Mouse (Mus musculus): ENCODE data around the gene E130208F15Rik.

E130208F15Rik gene

GRCm38 (mm10) chr7:30336384-30336783 lies 14.8 kb downstream of the E130208F15Rik start:
- DNase-seq: peak; percentile 73 to 81

GRCm38 (mm10) chr7:30339432-30340109 lies 18.0 kb downstream of the E130208F15Rik start:
- DNase-seq: no peak

- peak; percentile 45 to 59 for DNase-seq
Measured at GRCm38 (mm10) chr7:30346635-30347379, 25.3 kb downstream of the E130208F15Rik start.

- DNase-seq: peak; percentile 18 to 36
Measured at GRCm38 (mm10) chr7:30347828-30348227, 26.3 kb downstream of the E130208F15Rik start.

GRCm38 (mm10) chr7:30353279-30353822 lies 31.8 kb downstream of the E130208F15Rik start:
- peak; percentile 52 to 65 for DNase-seq

- DNase-seq: no peak
Measured at GRCm38 (mm10) chr7:30354059-30354458, 32.5 kb downstream of the E130208F15Rik start.

- no peak for DNase-seq
Measured at GRCm38 (mm10) chr7:30358378-30359186, 37.0 kb downstream of the E130208F15Rik start.

GRCm38 (mm10) chr7:30359276-30359865 lies 37.8 kb downstream of the E130208F15Rik start:
- DNase-seq: no peak

- DNase-seq: no peak
Measured at GRCm38 (mm10) chr7:30360028-30360427, 38.5 kb downstream of the E130208F15Rik start.

GRCm38 (mm10) chr7:30362652-30363343 lies 41.3 kb downstream of the E130208F15Rik start, which contains the start of gene Lrfn3:
Gene Lrfn3 (minus strand): TSS chr7:30362772.
- peak in 1 of 2 experiments; percentile 33 for DNase-seq

GRCm38 (mm10) chr7:30363344-30363738 lies 41.8 kb downstream of the E130208F15Rik start:
- no peak for DNase-seq

GRCm38 (mm10) chr7:30367466-30367865 lies 45.9 kb downstream of the E130208F15Rik start:
- DNase-seq: no peak

Data from lung, adult 18-20 months (tissue).